18 mouse cellular contexts compared by ENCODE assay signal in the genomic region with DNA sequence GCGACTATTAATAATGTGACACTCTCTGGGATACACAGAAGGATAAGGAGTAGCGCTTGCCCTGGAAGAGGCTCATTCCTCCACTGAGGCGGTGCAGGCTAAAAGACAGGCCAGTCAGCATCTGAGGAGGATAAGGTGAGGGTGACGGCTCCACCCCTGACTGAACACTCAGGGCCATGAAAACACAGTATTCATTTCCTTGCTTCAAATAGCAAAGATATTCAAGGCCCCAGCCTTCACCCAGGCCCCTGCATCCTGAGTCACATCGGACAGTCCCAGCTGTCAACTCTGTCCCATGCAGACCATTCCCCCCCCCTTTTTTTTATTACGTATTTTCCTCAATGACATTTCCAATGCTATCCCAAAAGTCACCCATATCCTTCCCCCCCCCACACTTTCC.
DNase-seq lines count a peak whose midpoint lies in the region; ATAC-seq and TF ChIP-seq lines count a peak whose summit lies in the region.
"Had no signal": no experiment of that assay in that cellular context is flagged by ENCODE, and none has a peak within 500 bp of the region (broad histone marks: within the 10 kb centered on the region; RNA-seq: fewer than 3 reads in every experiment).

No protein-coding gene starts in this region.

- WGBS in intestine, postnatal 0 days = 88% methylated on average over 6 of the region's 6 CpGs

- no peak overlapping the region for H3K4me3 ChIP-seq in intestine, postnatal 0 days (ENCODE audit: low read depth, low read length)
- H3K4me3 ChIP-seq: embryonic facial prominence, embryonic 12.5 days; forebrain, embryonic 15.5 days; heart, embryonic 10.5 days; hindbrain, embryonic 13.5 days had no signal

- no peak overlapping the region for H3K4me2 ChIP-seq in intestine, postnatal 0 days (replicated peaks; ENCODE audit: low read depth)
- H3K4me2 ChIP-seq: embryonic facial prominence, embryonic 12.5 days; forebrain, embryonic 15.5 days; hindbrain, embryonic 13.5 days had no signal

- DNase-seq in adrenal gland, adult 2 months = peak; percentile 66
- DNase-seq in adrenal gland, adult 18-20 months (ENCODE audit: low spot score in 2 of 2) = no peak
- DNase-seq in layer of hippocampus, postnatal 10 days (ENCODE audit: low spot score in 2 of 2) = peak; percentile 1 to 8
- no peak for DNase-seq in layer of hippocampus, adult 18-20 months (ENCODE audit: low spot score in 2 of 2)
- DNase-seq in right cerebral cortex, postnatal 4 days = peak; percentile 0
- no peak for DNase-seq in right cerebral cortex, adult 18-20 months
- no peak for DNase-seq in thymus, postnatal 4 days
- DNase-seq: cerebellum, adult 11-12 months; cerebellum, adult 9-10 months; gastrocnemius, postnatal 36 days; heart, adult 18-20 months; heart, postnatal 10 days had no signal

- H3K27me3 ChIP-seq in intestine, postnatal 0 days (replicated peaks; ENCODE audit: control insufficient read depth, insufficient read depth, low read length) = no peaks in the 10 kb centered on the region
- H3K27me3 ChIP-seq: embryonic facial prominence, embryonic 12.5 days; forebrain, embryonic 15.5 days; hindbrain, embryonic 13.5 days had no signal

- H3K4me1 ChIP-seq in intestine, postnatal 0 days (replicated peaks; ENCODE audit: control insufficient read depth, insufficient read depth, low read length) = no peaks in the 10 kb centered on the region

- H3K9ac ChIP-seq in intestine, postnatal 0 days (ENCODE audit: low read depth, low read length) = no peak overlapping the region
- H3K9ac ChIP-seq: embryonic facial prominence, embryonic 12.5 days; forebrain, embryonic 15.5 days; hindbrain, embryonic 13.5 days had no signal

- no peaks in the 10 kb centered on the region for H3K36me3 ChIP-seq in intestine, postnatal 0 days (ENCODE audit: control insufficient read depth, insufficient read depth)
- H3K36me3 ChIP-seq: embryonic facial prominence, embryonic 12.5 days; forebrain, embryonic 15.5 days; heart, embryonic 10.5 days; hindbrain, embryonic 13.5 days had no signal

- no peak for TF ChIP-seq CTCF in intestine, postnatal 0 days (IDR thresholded peaks at IDR 0.05; ENCODE audit: low read depth)

- H3K27ac ChIP-seq in intestine, postnatal 0 days (ENCODE audit: low read depth, low read length) = no peak overlapping the region
- H3K27ac ChIP-seq: embryonic facial prominence, embryonic 12.5 days; forebrain, embryonic 15.5 days; heart, embryonic 10.5 days; hindbrain, embryonic 13.5 days; hindbrain, postnatal 0 days had no signal

- no peak for ATAC-seq in intestine, postnatal 0 days
- ATAC-seq: forebrain, embryonic 15.5 days; hindbrain, postnatal 0 days had no signal

- H3K9me3 ChIP-seq in intestine, postnatal 0 days (ENCODE audit: control insufficient read depth) = no peaks in the 10 kb centered on the region
- H3K9me3 ChIP-seq: embryonic facial prominence, embryonic 12.5 days; forebrain, embryonic 15.5 days; heart, embryonic 10.5 days; hindbrain, embryonic 13.5 days had no signal

Comparison
In these comparisons a context has a peak if more than half of its experiments do, and no peak if none do; other contexts are left out.
1. DNase-seq: peak in adrenal gland, adult 2 months (single experiment), layer of hippocampus, postnatal 10 days (2 of 2) and right cerebral cortex, postnatal 4 days (single experiment); none in adrenal gland, adult 18-20 months (0 of 2), layer of hippocampus, adult 18-20 months (0 of 2), right cerebral cortex, adult 18-20 months (single experiment) and thymus, postnatal 4 days (single experiment).